Mouse (Mus musculus): ENCODE measurements at regions not wholly inside any gene's neighbourhood (a gene's known extent, or its start where the extent isn't known, plus 50 kb on each side); places are given as distances from the start of the nearest gene placed in this dataset.

- H3K9ac ChIP-seq (ENCODE audit: control insufficient read depth, low read depth, low read length, poor library complexity, severe bottlenecking), result no peak overlapping the region
Measured at GRCm38 (mm10) chr12:73416367-73416897, 129.8 kb downstream of the Tmem30b start.

DNA sequence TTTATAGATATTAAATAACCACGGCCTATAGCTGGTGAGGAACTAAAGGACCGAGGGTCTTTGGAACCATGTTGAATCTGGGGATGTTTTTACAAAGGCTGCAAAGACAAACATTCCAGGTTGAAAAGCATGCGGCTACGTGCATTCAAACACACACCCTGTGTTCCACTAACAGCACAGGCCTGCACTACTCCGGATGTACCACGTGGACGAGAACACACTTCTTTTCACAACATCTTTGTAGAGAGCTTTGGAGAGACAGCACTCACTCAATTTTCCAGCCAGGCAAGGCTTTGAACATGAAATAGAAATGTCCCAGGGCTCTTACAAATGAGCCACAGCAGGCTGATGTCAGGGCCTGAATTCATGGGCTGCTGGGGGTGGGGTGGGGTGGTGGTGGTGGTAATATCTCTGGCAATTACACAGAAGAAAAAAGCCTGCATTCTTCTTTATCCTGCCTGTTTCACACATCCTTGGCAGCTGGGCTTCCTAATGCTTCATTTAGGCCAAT is 129.3 kb downstream of the Slc38a6 start:
- H3K79me2 ChIP-seq (ENCODE audit: control insufficient read depth, insufficient read depth, low read length, poor library complexity), result no peaks in the 10 kb centered on the region
- no peaks in the 10 kb centered on the region for H3K4me1 ChIP-seq (ENCODE audit: control insufficient read depth in 1 of 2, insufficient read depth in 2 of 2, low read length in 2 of 2)
- no peak overlapping the region for H3K9ac ChIP-seq (ENCODE audit: control insufficient read depth, low read depth, low read length, poor library complexity, severe bottlenecking)
- H3K36me3 ChIP-seq (ENCODE audit: control insufficient read depth in 1 of 2, insufficient read depth in 2 of 2, low read length in 2 of 2), result no peaks in the 10 kb centered on the region
- no peaks in the 10 kb centered on the region for H3K9me3 ChIP-seq (replicated peaks; ENCODE audit: insufficient read depth, low read length)
- no peak for TF ChIP-seq MYC (IDR thresholded peaks at IDR 0.05; ENCODE audit: low read depth, low read length)
- no peak for TF ChIP-seq POLR2A (IDR thresholded peaks at IDR 0.05; ENCODE audit: control insufficient read depth in 1 of 2, insufficient read depth in 1 of 2, low read depth in 1 of 2, low read length in 2 of 2, poor library complexity in 1 of 2)
- TF ChIP-seq SIN3A (IDR thresholded peaks at IDR 0.05; ENCODE audit: low read length), result no peak
- TF ChIP-seq MAX (IDR thresholded peaks at IDR 0.05; ENCODE audit: low read length), result no peak
- TF ChIP-seq ELF1 (IDR thresholded peaks at IDR 0.05; ENCODE audit: low read depth, low read length), result no peak
- TF ChIP-seq POLR2AphosphoS5 (IDR thresholded peaks at IDR 0.05; ENCODE audit: borderline replicate concordance, low read depth, low read length), result no peak
- TF ChIP-seq USF1 (IDR thresholded peaks at IDR 0.05; ENCODE audit: low read depth, low read length), result no peak
- no peak for TF ChIP-seq SMC3 (IDR thresholded peaks at IDR 0.05; ENCODE audit: low read depth, low read length)
- no peak for TF ChIP-seq ZKSCAN1 (IDR thresholded peaks at IDR 0.05; ENCODE audit: low read depth, low read length)
- no peak for TF ChIP-seq TBP (IDR thresholded peaks at IDR 0.05; ENCODE audit: low read depth, low read length)
- TF ChIP-seq CHD2 (IDR thresholded peaks at IDR 0.05; ENCODE audit: low read length), result no peak
- TF ChIP-seq CHD1 (IDR thresholded peaks at IDR 0.05; ENCODE audit: low read depth, low read length), result no peak
- TF ChIP-seq GATA1 (IDR thresholded peaks at IDR 0.05; ENCODE audit: low read depth, low read length), result no peak
- no peak for TF ChIP-seq MAZ (IDR thresholded peaks at IDR 0.05; ENCODE audit: low read depth, low read length)
- no peak for TF ChIP-seq GABPA (IDR thresholded peaks at IDR 0.05; ENCODE audit: low read depth, low read length)
- no peak for TF ChIP-seq NRF1 (IDR thresholded peaks at IDR 0.05; ENCODE audit: insufficient read depth, low read depth, low read length, poor library complexity, severe bottlenecking)
- no peak for TF ChIP-seq TAL1 (IDR thresholded peaks at IDR 0.05; ENCODE audit: low read length)
- no peak for TF ChIP-seq ETS1 (IDR thresholded peaks at IDR 0.05; ENCODE audit: low read depth, low read length)
- no peak for TF ChIP-seq E2F4 (IDR thresholded peaks at IDR 0.05; ENCODE audit: borderline replicate concordance, low read depth, low read length)
- no peak overlapping the region for H3K27ac ChIP-seq (ENCODE audit: control insufficient read depth, low read depth, low read length)
- no peak for DNase-seq (ENCODE audit: low read depth, low spot score)
- H3K27me3 ChIP-seq (ENCODE audit: control insufficient read depth in 1 of 2, insufficient read depth in 2 of 2, low read length in 2 of 2), result no peaks in the 10 kb centered on the region; a peak in 1 of 4 replicates
- no peak overlapping the region for H3K4me3 ChIP-seq (ENCODE audit: control insufficient read depth in 1 of 2, insufficient read depth in 1 of 2, low read depth in 2 of 2, low read length in 2 of 2)

More at GRCm38 (mm10) chr12:73416367-73416897, 129.8 kb downstream of the Tmem30b start:
- no peaks in the 10 kb centered on the region; a peak in 1 of 4 replicates for H3K27me3 ChIP-seq (ENCODE audit: control insufficient read depth in 1 of 2, insufficient read depth in 2 of 2, low read length in 2 of 2)
- no peak for TF ChIP-seq TAL1 (IDR thresholded peaks at IDR 0.05; ENCODE audit: low read length)
- TF ChIP-seq BHLHE40 (IDR thresholded peaks at IDR 0.05; ENCODE audit: borderline replicate concordance, low read depth, low read length), result no peak
- TF ChIP-seq MEF2A (IDR thresholded peaks at IDR 0.05; ENCODE audit: extremely low read depth, insufficient replicate concordance, low read depth, low read length, poor library complexity, severe bottlenecking), result no peak
- TF ChIP-seq ZMIZ1 (IDR thresholded peaks at IDR 0.05; ENCODE audit: low read depth, low read length), result no peak
- TF ChIP-seq USF2 (IDR thresholded peaks at IDR 0.05; ENCODE audit: borderline replicate concordance in 1 of 2, insufficient read depth in 1 of 2, low read depth in 1 of 2, low read length in 2 of 2), result no peak
- no peak for TF ChIP-seq POLR2AphosphoS2 (IDR thresholded peaks at IDR 0.05; ENCODE audit: low read length)
- no peaks in the 10 kb centered on the region for H3K79me2 ChIP-seq (ENCODE audit: control insufficient read depth, insufficient read depth, low read length, poor library complexity)
- no peaks in the 10 kb centered on the region for H3K36me3 ChIP-seq (ENCODE audit: control insufficient read depth in 1 of 2, insufficient read depth in 2 of 2, low read length in 2 of 2)
- no peak overlapping the region for H3K4me3 ChIP-seq (ENCODE audit: control insufficient read depth in 1 of 2, insufficient read depth in 1 of 2, low read depth in 2 of 2, low read length in 2 of 2)
- H3K9me3 ChIP-seq (replicated peaks; ENCODE audit: insufficient read depth, low read length), result no peaks in the 10 kb centered on the region
- DNase-seq (ENCODE audit: low read depth, low spot score), result no peak
- no peaks in the 10 kb centered on the region for H3K4me1 ChIP-seq (ENCODE audit: control insufficient read depth in 1 of 2, insufficient read depth in 2 of 2, low read length in 2 of 2)
- H3K27ac ChIP-seq (ENCODE audit: control insufficient read depth, low read depth, low read length), result no peak overlapping the region

Measured in MEL (cell line).